Mouse (Mus musculus) kidney, postnatal 0 days (tissue): ENCODE data around the gene Wdr38. TPM values are rescaled to one million over a fixed set of nuclear protein-coding genes. Genes with fewer than 3 reads are reported as not detected.
A peak's percentile ranks its signal among the peaks of the same experiment; 100 is the strongest.

Source experiments
- ATAC-seq: fragments of 200-750 bp; cut with Nextera tagmentation; replicated peaks from 2 replicates; pipeline ENCODE4 v1.8.0; 2017; ENCODE audit warnings: low read depth, moderate number of reproducible peaks, moderate TSS enrichment, moderate library complexity; ENCODE audit not compliant: low FRiP score
- DNase-seq: peaks from one replicate; pipeline ENCODE4 v3.0.0-alpha.2; 2016; ENCODE audit warnings: low spot score
- H3K27ac ChIP-seq: fragments of 300-500 bp; sonication (generic); 2 replicates; pipeline ENCODE4 v1.5.1; 2014; ENCODE audit warnings: mild to moderate bottlenecking
- H3K27me3 ChIP-seq: fragments of 300-500 bp; sonication (generic); 2 replicates; pipeline ENCODE4 v1.6.1; 2014; ENCODE audit warnings: low read length, mixed read lengths; ENCODE audit not compliant: insufficient read depth
- H3K36me3 ChIP-seq: fragments of 300-500 bp; sonication (generic); 2 replicates; pipeline ENCODE4 v1.6.1; 2014; ENCODE audit warnings: low read length, mixed read lengths; ENCODE audit not compliant: insufficient read depth
- H3K4me1 ChIP-seq: fragments of 300-500 bp; sonication (generic); replicated peaks from 2 replicates; pipeline ENCODE4 v1.6.1; 2014; ENCODE audit warnings: antibody characterized with exemption, low read length, mixed read lengths; ENCODE audit not compliant: insufficient read depth
- H3K4me2 ChIP-seq: fragments of 300-500 bp; sonication (generic); 2 replicates; pipeline ENCODE4 v1.6.1; 2014; ENCODE audit warnings: mild to moderate bottlenecking, low read length, moderate library complexity, mixed read lengths
- H3K4me3 ChIP-seq: fragments of 300-500 bp; sonication (generic); replicated peaks from 2 replicates; pipeline ENCODE4 v1.5.1; 2014; ENCODE audit warnings: low read depth, low read length
- H3K9ac ChIP-seq: fragments of 300-500 bp; sonication (generic); 2 replicates; pipeline ENCODE4 v1.6.1; 2014; ENCODE audit warnings: low read depth, low read length
- H3K9me3 ChIP-seq: fragments of 300-500 bp; sonication (generic); replicated peaks from 2 replicates; pipeline ENCODE4 v1.6.1; 2016; ENCODE audit warnings: low read length, inconsistent platforms, mixed read lengths
- CTCF ChIP-seq: IDR thresholded peaks from 2 replicates; pipeline ENCODE4 v1.5.1; 2016; ENCODE audit warnings: antibody characterized with exemption, low read depth, mild to moderate bottlenecking, moderate library complexity
- WGBS: fragments of 180-500 bp; shearing (Covaris S2); extraction: QIAGEN DNeasy Blood & Tissue Kit; methylation state at CpG from one replicate; pipeline ENCODE4 v1.1.7; 2014; 5-methylcytosine and 5-hydroxymethylcytosine counted together
- polyA plus RNA-seq: library from polyadenylated mRNA; unstranded; fragments of >200 nt; fragmentation: Nextera tagmentation; extraction: Ambion mirVana; gene quantifications from 2 replicates; pipeline ENCODE4 v1.2.1, GENCODE M21; 2015

Gene Wdr38
- 1.5 and 1.6 TPM in 2 replicates for polyA plus RNA-seq

- Histone ChIP-seq H3K27ac (no peak within 1 kb of the TSS; the same call in 1 of the 2 replicates), H3K4me1 (no peaks in the 10 kb centered on the region), H3K27me3 (no peaks in the 10 kb centered on the region), H3K4me2 (peak within 1 kb of the TSS; percentile 61), H3K9me3 (no peaks in the 10 kb centered on the region), H3K9ac (peak within 1 kb of the TSS; percentile 57), H3K36me3 (peaks cover 21% of the 10 kb centered on the region), H3K4me3 (peak within 1 kb of the TSS; percentile 34)
- DNase-seq (peak; percentile 93), ATAC-seq (peak; percentile 91)
- WGBS: 12% methylated on average over 33 of the region's 33 CpGs
- peak; percentile 95 for TF ChIP-seq CTCF
Observed at GRCm38 (mm10) chr2:38997386-38998374, at the start of gene Wdr38. TSS of gene Wdr38 (plus strand) at chr2:38997476.

GRCm38 (mm10) chr2:38947566-38947965 lies 49.7 kb upstream of the Wdr38 start:
- H3K27ac ChIP-seq: no peak overlapping the region; the same call in 1 of the 2 replicates

DNA sequence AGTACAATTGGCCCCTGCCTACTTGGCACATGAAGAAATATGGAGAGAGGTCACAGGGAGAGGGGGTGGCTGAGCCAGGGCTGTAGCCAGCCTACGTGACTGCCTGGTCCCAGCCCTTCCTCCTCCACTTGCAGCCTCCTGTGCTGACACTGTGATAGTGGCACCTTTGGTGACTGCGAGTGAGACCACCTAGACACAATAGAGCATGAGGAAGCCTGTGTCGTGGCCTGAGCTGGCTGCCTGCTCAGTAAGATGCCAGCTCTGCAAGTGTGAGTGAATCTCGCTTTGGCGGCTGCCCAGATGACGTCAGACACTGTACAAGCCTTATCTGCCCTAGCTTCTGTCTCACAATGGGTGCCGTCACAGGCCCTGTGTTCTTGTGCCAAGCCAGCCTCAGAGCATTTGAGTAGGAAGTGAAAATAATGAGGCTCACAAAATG lies 47.0 kb upstream of the Wdr38 start:
- TF ChIP-seq CTCF: no peak
- ATAC-seq: peak; percentile 43; the same call in 1 of the 2 replicates
- H3K27me3 ChIP-seq: no peaks in the 10 kb centered on the region
- 0 out of 2 replicates have a peak overlapping the region, but pooled peaks have one; percentile 10 for H3K27ac ChIP-seq
- no peaks in the 10 kb centered on the region for H3K9me3 ChIP-seq
- 63% methylated on average over 7 of the region's 7 CpGs for WGBS
- H3K4me3 ChIP-seq: no peak overlapping the region
- peak; percentile 33 for DNase-seq
- no peaks in the 10 kb centered on the region for H3K4me1 ChIP-seq
- H3K9ac ChIP-seq: no peak overlapping the region
- no peak overlapping the region for H3K4me2 ChIP-seq
- no peaks in the 10 kb centered on the region for H3K36me3 ChIP-seq

More at GRCm38 (mm10) chr2:38947566-38947965, 49.7 kb upstream of the Wdr38 start:
- H3K36me3 ChIP-seq: no peaks in the 10 kb centered on the region
- no peak overlapping the region for H3K4me2 ChIP-seq
- no peaks in the 10 kb centered on the region for H3K9me3 ChIP-seq
- TF ChIP-seq CTCF: no peak
- DNase-seq: peak; percentile 30
- 62% methylated on average over 7 of the region's 7 CpGs for WGBS
- H3K27me3 ChIP-seq: no peaks in the 10 kb centered on the region
- no peaks in the 10 kb centered on the region for H3K4me1 ChIP-seq
- ATAC-seq: 0 out of 2 replicates have a peak, but pooled peaks have one; percentile 23
- H3K9ac ChIP-seq: no peak overlapping the region
- H3K4me3 ChIP-seq: no peak overlapping the region

GRCm38 (mm10) chr2:38953152-38953883 lies 44.0 kb upstream of the Wdr38 start:
- DNase-seq (no peak), ATAC-seq (no peak)
- Histone ChIP-seq H3K4me1 (no peaks in the 10 kb centered on the region), H3K27me3 (no peaks in the 10 kb centered on the region), H3K27ac (no peak overlapping the region), H3K9ac (no peak overlapping the region), H3K4me2 (no peak overlapping the region), H3K36me3 (no peaks in the 10 kb centered on the region), H3K4me3 (no peak overlapping the region), H3K9me3 (no peaks in the 10 kb centered on the region)
- no peak for TF ChIP-seq CTCF
- 74% methylated on average over 5 of the region's 5 CpGs for WGBS

- TF ChIP-seq CTCF: no peak
- Histone ChIP-seq H3K9ac (no peak overlapping the region), H3K9me3 (no peaks in the 10 kb centered on the region), H3K4me1 (no peaks in the 10 kb centered on the region), H3K27me3 (no peaks in the 10 kb centered on the region), H3K36me3 (no peaks in the 10 kb centered on the region), H3K4me2 (no peak overlapping the region), H3K4me3 (no peak overlapping the region), H3K27ac (no peak overlapping the region)
- 47% methylated on average over 2 of the region's 2 CpGs for WGBS
- ATAC-seq (no peak), DNase-seq (no peak)
Observed at GRCm38 (mm10) chr2:38956062-38956461, 41.2 kb upstream of the Wdr38 start.

DNA sequence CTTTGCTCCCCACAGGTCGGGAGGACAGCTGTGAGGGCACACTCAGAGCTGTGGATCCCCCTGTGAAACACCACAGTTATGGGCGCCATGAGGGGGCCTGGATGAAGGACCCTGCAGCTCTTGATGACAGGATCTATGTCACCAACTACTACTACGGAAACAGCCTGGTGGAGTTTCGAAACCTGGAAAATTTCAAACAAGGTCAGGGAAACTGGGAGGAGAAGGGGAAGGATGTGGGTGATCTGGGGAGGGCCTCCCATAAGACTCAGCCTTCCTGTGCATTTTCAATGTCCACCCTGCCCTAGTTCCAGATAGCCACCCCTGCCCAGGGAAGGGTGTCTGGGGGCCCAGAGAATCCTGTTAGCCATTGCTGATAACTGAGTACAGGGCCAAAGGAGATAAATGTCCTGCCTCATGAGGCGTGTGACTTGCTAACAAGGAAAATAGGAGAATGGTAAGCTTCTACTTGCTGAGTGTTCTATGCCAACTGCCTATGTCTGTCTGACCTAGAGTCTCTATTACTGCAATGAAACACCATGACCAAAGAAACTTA lies 39.5 kb upstream of the Wdr38 start:
- H3K27ac ChIP-seq: no peak overlapping the region
- H3K9ac ChIP-seq: no peak overlapping the region
- DNase-seq (no peak), ATAC-seq (no peak)
- H3K27me3 ChIP-seq: no peaks in the 10 kb centered on the region
- H3K36me3 ChIP-seq: no peaks in the 10 kb centered on the region
- no peak for TF ChIP-seq CTCF
- H3K9me3 ChIP-seq: no peaks in the 10 kb centered on the region
- H3K4me1 ChIP-seq: no peaks in the 10 kb centered on the region
- WGBS: 82% methylated on average over 5 of the region's 5 CpGs
- no peak overlapping the region for H3K4me3 ChIP-seq
- no peak overlapping the region for H3K4me2 ChIP-seq
